ENCODE assay signal across 11 mouse cellular contexts in the genomic region with DNA sequence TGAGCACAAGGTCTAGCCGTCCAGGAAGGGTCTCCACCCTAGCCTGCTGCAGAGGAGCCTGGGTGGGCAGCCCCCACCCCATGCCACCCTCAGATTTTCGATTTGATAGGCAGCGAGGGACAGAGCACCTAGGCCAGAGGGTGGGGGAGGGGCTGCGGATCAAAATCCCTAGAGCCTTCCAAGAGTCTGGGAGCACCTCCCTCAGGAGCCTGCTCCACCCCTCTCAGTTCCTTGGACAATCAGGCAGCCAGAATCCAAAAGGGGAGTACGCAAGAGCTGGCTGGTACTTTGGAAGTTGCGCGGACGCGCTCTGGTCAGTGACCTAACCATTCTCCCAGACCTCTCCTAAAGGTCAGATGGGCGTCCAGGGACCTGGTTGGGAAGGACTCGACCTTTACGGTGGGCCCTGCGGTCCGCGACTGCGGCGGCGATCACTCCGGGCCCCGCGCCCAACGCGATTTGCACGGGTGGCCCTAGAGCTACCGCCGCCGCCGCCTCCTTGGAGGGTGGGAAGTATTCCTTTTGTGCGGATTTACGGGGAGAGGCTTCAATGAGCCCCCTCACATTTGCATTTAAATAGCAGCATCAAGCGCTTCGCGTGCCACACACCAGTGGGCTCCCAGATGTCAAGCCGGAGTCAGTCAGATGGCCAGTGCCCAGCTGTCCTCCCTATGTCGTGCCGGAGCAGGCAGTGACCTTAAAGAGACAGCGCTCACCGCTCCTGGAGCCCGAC. TPM values are rescaled to one million over a fixed set of nuclear protein-coding genes. Genes with fewer than 3 reads are reported as not detected.
A peak's percentile ranks its signal among the peaks of the same experiment; 100 is the strongest.
DNase-seq lines count a peak whose midpoint lies in the region; ATAC-seq lines count a peak whose summit lies in the region.
"Had no signal": no experiment of that assay in that cellular context is flagged by ENCODE, and none has a peak within 500 bp of the region (broad histone marks: within the 10 kb centered on the region; RNA-seq: fewer than 3 reads in every experiment).

No protein-coding gene starts in this region.

- no peak overlapping the region for H3K27ac ChIP-seq in kidney, embryonic 15.5 days
- peak overlapping the region; percentile 68 for H3K27ac ChIP-seq in forebrain, embryonic 12.5 days
- no peak overlapping the region for H3K27ac ChIP-seq in intestine, embryonic 16.5 days (ENCODE audit: low read length)

- ATAC-seq in kidney, embryonic 15.5 days (replicated peaks; ENCODE audit: low FRiP score) = no peak
- peak; percentile 14; the same call in 1 of the 2 replicates for ATAC-seq in forebrain, embryonic 12.5 days (ENCODE audit: low FRiP score)
- no peak for ATAC-seq in intestine, embryonic 16.5 days
- no peak for ATAC-seq in erythroblast, adult 5-6 weeks (replicated peaks; ENCODE audit: low FRiP score, poor library complexity, severe bottlenecking)

- no peak for DNase-seq in kidney, postnatal 14 days
- DNase-seq in retina, embryonic 14.5 days (ENCODE audit: low spot score) = peak; percentile 74
- no peak for DNase-seq in frontal cortex, postnatal 14 days (ENCODE audit: low spot score in 2 of 2)
- DNase-seq in thymus, postnatal 36 days = no peak
- DNase-seq: cerebellum, adult 11 months; lung, postnatal 10 days; right cerebral cortex, postnatal 25 days had no signal

- no peaks in the 10 kb centered on the region for H3K36me3 ChIP-seq in kidney, embryonic 15.5 days
- no peaks in the 10 kb centered on the region for H3K36me3 ChIP-seq in forebrain, embryonic 12.5 days (replicated peaks)
- no peaks in the 10 kb centered on the region for H3K36me3 ChIP-seq in intestine, embryonic 16.5 days (ENCODE audit: control insufficient read depth, insufficient read depth, low read length)

- H3K4me2 ChIP-seq in kidney, embryonic 15.5 days = peak overlapping the region; percentile 47
- H3K4me2 ChIP-seq in forebrain, embryonic 12.5 days = peak overlapping the region; percentile 40
- peak overlapping the region; percentile 28; the same call in 1 of the 2 replicates for H3K4me2 ChIP-seq in intestine, embryonic 16.5 days (ENCODE audit: low read depth, low read length)

- no peaks in the 10 kb centered on the region for H3K9me3 ChIP-seq in kidney, embryonic 15.5 days (replicated peaks)
- H3K9me3 ChIP-seq in forebrain, embryonic 12.5 days = no peaks in the 10 kb centered on the region
- no peaks in the 10 kb centered on the region for H3K9me3 ChIP-seq in intestine, embryonic 16.5 days (ENCODE audit: control insufficient read depth, low read length)

- H3K4me1 ChIP-seq in kidney, embryonic 15.5 days = peaks cover 75% of the 10 kb centered on the region
- peaks cover 87% of the 10 kb centered on the region for H3K4me1 ChIP-seq in forebrain, embryonic 12.5 days
- H3K4me1 ChIP-seq in intestine, embryonic 16.5 days (ENCODE audit: control insufficient read depth, insufficient read depth, low read length) = peaks cover 23% of the 10 kb centered on the region

- H3K27me3 ChIP-seq in kidney, embryonic 15.5 days = peaks cover 100% of the 10 kb centered on the region
- H3K27me3 ChIP-seq in forebrain, embryonic 12.5 days = peaks cover 97% of the 10 kb centered on the region
- H3K27me3 ChIP-seq in intestine, embryonic 16.5 days (replicated peaks; ENCODE audit: control insufficient read depth, insufficient read depth, low read length) = peaks cover 90% of the 10 kb centered on the region

- H3K4me3 ChIP-seq in kidney, embryonic 15.5 days (replicated peaks) = peak overlapping the region; percentile 24
- peak overlapping the region; percentile 24 for H3K4me3 ChIP-seq in forebrain, embryonic 12.5 days (replicated peaks)
- peak overlapping the region; percentile 9 for H3K4me3 ChIP-seq in intestine, embryonic 16.5 days (ENCODE audit: low read length)

- no peak overlapping the region for H3K9ac ChIP-seq in kidney, embryonic 15.5 days
- H3K9ac ChIP-seq in forebrain, embryonic 12.5 days = no peak overlapping the region
- H3K9ac ChIP-seq in intestine, embryonic 16.5 days (ENCODE audit: low read depth, low read length) = no peak overlapping the region

- WGBS in kidney, embryonic 15.5 days = 2% methylated on average over 39 of the region's 39 CpGs
- under 1% methylated on average over 39 of the region's 39 CpGs for WGBS in forebrain, embryonic 12.5 days
- 2% methylated on average over 39 of the region's 39 CpGs for WGBS in intestine, embryonic 16.5 days

RNA-seq across cellular contexts. Expression of gene Ebf3, which starts 2.8 kb away (rescaled TPM):
- polyA plus RNA-seq in kidney, embryonic 15.5 days (2015; fragmentation: Nextera tagmentation; extraction: Ambion mirVana) = 1.5 and 1.6 TPM in 2 replicates
- 3.4 and 6.4 TPM in 2 replicates for polyA plus RNA-seq in forebrain, embryonic 12.5 days (2016; fragmentation: Nextera tagmentation; extraction: Ambion mirVana)
- 0.22 and 0.43 TPM in 2 replicates for polyA plus RNA-seq in intestine, embryonic 16.5 days (2015; fragmentation: Nextera tagmentation; extraction: Ambion mirVana)
- total RNA-seq in erythroblast, adult 5-6 weeks (2015; ENCODE audit: low replicate concordance) = 0.84 TPM in 1 of 2 replicates, not detected in the other
- total RNA-seq in erythroblast, adult 5-6 weeks (2017; ENCODE audit: low replicate concordance) = 0.17 TPM in 1 of 2 replicates, not detected in the other
